Mouse (Mus musculus) bone marrow, adult 2 months (tissue): ENCODE data around the gene Pcbd1.

Experiments used
- CTCF ChIP-seq: fragments of 200-500 bp; IDR thresholded peaks from 2 replicates; pipeline ENCODE4 v1.5.1; 2011; ENCODE audit warnings: low read length, control low read depth; ENCODE audit not compliant: control insufficient read depth, insufficient read depth
- POLR2A ChIP-seq: fragments of 200-500 bp; IDR thresholded peaks from 2 replicates; pipeline ENCODE4 v1.6.1; 2011; ENCODE audit warnings: low read depth, mild to moderate bottlenecking, control low read depth, low read length, borderline replicate concordance; ENCODE audit not compliant: control insufficient read depth

GRCm38 (mm10) chr10:61124462-61124861, 35.3 kb downstream of the Pcbd1 start:
- no peak for TF ChIP-seq POLR2A
- TF ChIP-seq CTCF, result no peak
